ENCODE assay signal across 13 mouse cellular contexts in the genomic region with DNA sequence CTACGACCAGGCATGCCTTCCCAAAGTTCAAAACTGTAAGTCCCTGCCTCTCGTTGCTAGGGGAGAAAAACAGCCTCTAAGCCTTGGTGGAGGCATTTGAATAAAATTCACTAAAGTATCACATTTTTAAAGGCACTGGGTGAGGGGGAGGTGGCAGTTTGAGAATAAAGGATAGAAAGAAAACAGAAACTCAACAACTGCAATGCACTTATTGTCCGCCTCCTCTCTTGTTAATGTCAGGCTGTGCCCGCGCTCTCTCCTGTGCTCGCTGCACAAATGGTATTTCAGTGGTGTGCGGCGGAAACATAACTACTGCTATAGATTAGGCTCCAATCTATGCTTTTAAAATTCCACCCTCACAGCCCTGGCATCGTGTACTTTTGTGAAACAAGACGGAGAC. TPM values are rescaled to one million over a fixed set of nuclear protein-coding genes. Genes with fewer than 3 reads are reported as not detected.
DNase-seq lines count a peak whose midpoint lies in the region; ATAC-seq and TF ChIP-seq lines count a peak whose summit lies in the region.
"Had no signal": no experiment of that assay in that cellular context is flagged by ENCODE, and none has a peak within 500 bp of the region (broad histone marks: within the 10 kb centered on the region; RNA-seq: fewer than 3 reads in every experiment).

No protein-coding gene starts in this region.

- 0 out of 2 replicates have a peak overlapping the region, but pooled peaks have one; percentile 15 for H3K4me2 ChIP-seq in hindbrain, embryonic 13.5 days
- no peak overlapping the region for H3K4me2 ChIP-seq in intestine, embryonic 16.5 days (ENCODE audit: low read depth, low read length)
- H3K4me2 ChIP-seq: lung, embryonic 15.5 days had no signal

- H3K9ac ChIP-seq in hindbrain, embryonic 13.5 days, result peak overlapping the region; percentile 49
- no peak overlapping the region for H3K9ac ChIP-seq in intestine, embryonic 16.5 days (ENCODE audit: low read depth, low read length)
- H3K9ac ChIP-seq: lung, embryonic 15.5 days had no signal

- ATAC-seq in hindbrain, embryonic 13.5 days (ENCODE audit: low FRiP score), result no peak
- no peak for ATAC-seq in intestine, embryonic 16.5 days

- H3K4me1 ChIP-seq in embryonic facial prominence, embryonic 10.5 days, result peaks cover 30% of the 10 kb centered on the region
- peaks cover 24% of the 10 kb centered on the region for H3K4me1 ChIP-seq in hindbrain, embryonic 13.5 days (replicated peaks)
- peaks cover 39% of the 10 kb centered on the region for H3K4me1 ChIP-seq in midbrain, embryonic 10.5 days
- H3K4me1 ChIP-seq in intestine, embryonic 16.5 days (ENCODE audit: control insufficient read depth, insufficient read depth, low read length), result no peaks in the 10 kb centered on the region
- H3K4me1 ChIP-seq: lung, embryonic 15.5 days had no signal

- H3K27me3 ChIP-seq in embryonic facial prominence, embryonic 10.5 days (replicated peaks; ENCODE audit: low read depth, poor library complexity, severe bottlenecking), result no peaks in the 10 kb centered on the region
- no peaks in the 10 kb centered on the region for H3K27me3 ChIP-seq in hindbrain, embryonic 13.5 days
- no peaks in the 10 kb centered on the region for H3K27me3 ChIP-seq in midbrain, embryonic 10.5 days (ENCODE audit: low read depth, poor library complexity, severe bottlenecking)
- no peaks in the 10 kb centered on the region for H3K27me3 ChIP-seq in intestine, embryonic 16.5 days (replicated peaks; ENCODE audit: control insufficient read depth, insufficient read depth, low read length)
- H3K27me3 ChIP-seq: lung, embryonic 15.5 days had no signal

- H3K4me3 ChIP-seq in embryonic facial prominence, embryonic 10.5 days, result no peak overlapping the region
- H3K4me3 ChIP-seq in hindbrain, embryonic 13.5 days, result no peak overlapping the region
- peak overlapping the region; percentile 12 for H3K4me3 ChIP-seq in midbrain, embryonic 10.5 days
- no peak overlapping the region for H3K4me3 ChIP-seq in intestine, embryonic 16.5 days (ENCODE audit: low read length)
- H3K4me3 ChIP-seq: lung, embryonic 15.5 days had no signal

- no peak for TF ChIP-seq POLR2A in brain, embryonic 14.5 days (IDR thresholded peaks at IDR 0.05; ENCODE audit: borderline replicate concordance, extremely low read depth, insufficient read depth, insufficient read length, poor library complexity, severe bottlenecking)

- WGBS in embryonic facial prominence, embryonic 10.5 days, result 69% methylated on average over 10 of the region's 10 CpGs
- WGBS in hindbrain, embryonic 13.5 days, result 23% methylated on average over 10 of the region's 10 CpGs
- WGBS in midbrain, embryonic 10.5 days, result 42% methylated on average over 10 of the region's 10 CpGs
- WGBS in intestine, embryonic 16.5 days, result 79% methylated on average over 10 of the region's 10 CpGs

- peak; percentile 69 for DNase-seq in brain, embryonic 14.5 days (ENCODE audit: low read depth)
- no peak for DNase-seq in embryonic facial prominence, embryonic 10.5 days (ENCODE audit: low spot score)
- DNase-seq in midbrain, embryonic 10.5 days (ENCODE audit: low spot score), result peak; percentile 19
- DNase-seq in thymus, postnatal 0 days (ENCODE audit: low spot score), result no peak
- no peak for DNase-seq in thymus, postnatal 4 days
- DNase-seq in spleen, adult 18-20 months, result no peak
- DNase-seq: adrenal gland, adult 2 months; cerebellum, adult 9-10 months; gastrocnemius, postnatal 10 days; heart, postnatal 10 days had no signal

- H3K27ac ChIP-seq in embryonic facial prominence, embryonic 10.5 days (replicated peaks), result 0 out of 2 replicates have a peak overlapping the region, but pooled peaks have one; percentile 35
- H3K27ac ChIP-seq in hindbrain, embryonic 13.5 days, result peak overlapping the region; percentile 84
- H3K27ac ChIP-seq in midbrain, embryonic 10.5 days (replicated peaks), result peak overlapping the region; percentile 84
- H3K27ac ChIP-seq in intestine, embryonic 16.5 days (ENCODE audit: low read length), result no peak overlapping the region
- H3K27ac ChIP-seq: lung, embryonic 15.5 days had no signal

- no peaks in the 10 kb centered on the region for H3K9me3 ChIP-seq in embryonic facial prominence, embryonic 10.5 days
- H3K9me3 ChIP-seq in hindbrain, embryonic 13.5 days, result no peaks in the 10 kb centered on the region
- H3K9me3 ChIP-seq in midbrain, embryonic 10.5 days (replicated peaks), result no peaks in the 10 kb centered on the region
- no peaks in the 10 kb centered on the region for H3K9me3 ChIP-seq in intestine, embryonic 16.5 days (ENCODE audit: control insufficient read depth, low read length)
- H3K9me3 ChIP-seq: lung, embryonic 15.5 days had no signal

- H3K36me3 ChIP-seq in embryonic facial prominence, embryonic 10.5 days (replicated peaks), result no peaks in the 10 kb centered on the region; the same call in 1 of the 2 replicates
- H3K36me3 ChIP-seq in hindbrain, embryonic 13.5 days, result peaks cover 37% of the 10 kb centered on the region
- H3K36me3 ChIP-seq in midbrain, embryonic 10.5 days, result peaks cover 13% of the 10 kb centered on the region
- H3K36me3 ChIP-seq in intestine, embryonic 16.5 days (ENCODE audit: control insufficient read depth, insufficient read depth, low read length), result 0 out of 2 replicates have a peak, but pooled peaks cover 1% of the 10 kb centered on the region

- TF ChIP-seq CTCF in brain, embryonic 14.5 days (IDR thresholded peaks at IDR 0.05; ENCODE audit: borderline replicate concordance, extremely low read depth, insufficient read depth, insufficient read length), result no peak

RNA-seq across cellular contexts. Expression of gene Ptpdc1, which starts 31.4 kb away (rescaled TPM):
- 10.4 and 19.6 TPM in 2 replicates for polyA plus RNA-seq in brain, embryonic 14.5 days (2012; rRNA removed)
- polyA plus RNA-seq in embryonic facial prominence, embryonic 10.5 days (2016; fragmentation: Nextera tagmentation; extraction: Ambion mirVana), result 7.7 and 10.5 TPM in 2 replicates
- 15.1 and 15.9 TPM in 2 replicates for polyA plus RNA-seq in hindbrain, embryonic 13.5 days (2015; fragmentation: Nextera tagmentation; extraction: Ambion mirVana)
- 11.0 and 13.8 TPM in 2 replicates for polyA plus RNA-seq in midbrain, embryonic 10.5 days (2016; fragmentation: Nextera tagmentation; extraction: Ambion mirVana)
- 1.4 and 1.9 TPM in 2 replicates for polyA plus RNA-seq in thymus, postnatal 0 days (2015; fragmentation: Nextera tagmentation; extraction: Ambion mirVana)
- 4.1 and 4.2 TPM in 2 replicates for polyA plus RNA-seq in intestine, embryonic 16.5 days (2015; fragmentation: Nextera tagmentation; extraction: Ambion mirVana)

Comparison
In these comparisons a context has a peak if more than half of its experiments do, and no peak if none do; other contexts are left out.
1. DNase-seq: peak in brain, embryonic 14.5 days (single experiment) and midbrain, embryonic 10.5 days (single experiment); none in embryonic facial prominence, embryonic 10.5 days (single experiment), thymus, postnatal 0 days (single experiment), thymus, postnatal 4 days (single experiment) and spleen, adult 18-20 months (0 of 2).